Mouse (Mus musculus) frontal cortex, adult 2 months (tissue): ENCODE data around the gene 3110082J24Rik. TPM values are rescaled to one million over a fixed set of nuclear protein-coding genes. Genes with fewer than 3 reads are reported as not detected.
A peak's percentile ranks its signal among the peaks of the same experiment; 100 is the strongest.
"Not testable (repeated sequence)": the region's sequence is repeated elsewhere in the genome, so short reads cannot be mapped to it uniquely, and the experiment has no call there.

Source experiments
- DNase-seq, 2 experiments: peaks; one replicate each; pipeline ENCODE4 v3.0.0; 2022; ENCODE audit warnings: low spot score in 1 of 2; ENCODE audit errors: extremely low spot score in 1 of 2
- polyA plus RNA-seq: library from polyadenylated mRNA; depleted of rRNA; stranded (reverse); fragments of >200 nt; gene quantifications from 2 replicates; pipeline ENCODE4 v1.2.3, GENCODE M21; 2012; rRNA removed

The 3110082J24Rik gene
- polyA plus RNA-seq, 1 experiment = 4.3 TPM

GRCm38 (mm10) chr5:30072825-30073821, 32.8 kb downstream of the 3110082J24Rik start, which contains the start of gene Tyms:
Gene Tyms, minus strand, starts transcription at chr5:30073617.
- peak; percentile 17 to 77 for DNase-seq

- no peak for DNase-seq
Observed at GRCm38 (mm10) chr5:30072377-30072776, 33.5 kb downstream of the 3110082J24Rik start.

- DNase-seq = no peak
Observed at GRCm38 (mm10) chr5:30071677-30072076, 34.2 kb downstream of the 3110082J24Rik start.

GRCm38 (mm10) chr5:30067726-30068125, 38.2 kb downstream of the 3110082J24Rik start:
- no peak for DNase-seq

- DNase-seq = not testable (repeated sequence)
Observed at GRCm38 (mm10) chr5:30059607-30060006, 46.3 kb downstream of the 3110082J24Rik start.

- DNase-seq = no peak
Observed at GRCm38 (mm10) chr5:30058216-30058731, 47.6 kb downstream of the 3110082J24Rik start.

Other genes starting within 250 kb of the 3110082J24Rik start
- gene Il6, start 93.0 kb downstream of the 3110082J24Rik start, polyA plus RNA-seq = 0.10 and 0.25 TPM in 2 replicates
- 3.7 and 3.9 TPM in 2 replicates for gene Tyms, start 32.5 kb downstream of the 3110082J24Rik start, polyA plus RNA-seq
- 15.0 and 17.5 TPM in 2 replicates for gene Garem2, start 925 bp downstream of the 3110082J24Rik start, polyA plus RNA-seq
- gene Hadha, start 49.1 kb upstream of the 3110082J24Rik start, polyA plus RNA-seq = 67.4 and 74.4 TPM in 2 replicates
- 101 and 103 TPM in 2 replicates for gene Hadhb, start 49.2 kb upstream of the 3110082J24Rik start, polyA plus RNA-seq
- gene Adgrf3, start 99.6 kb upstream of the 3110082J24Rik start, polyA plus RNA-seq = not detected in 2 replicates
- 27.6 and 29.0 TPM in 2 replicates for gene Selenoi, start 126.5 kb upstream of the 3110082J24Rik start, polyA plus RNA-seq
- gene Drc1, start 175.3 kb upstream of the 3110082J24Rik start, polyA plus RNA-seq = 8.8 and 11.5 TPM in 2 replicates